Mouse (Mus musculus) monocyte, adult 2 months (primary cell): ENCODE measurements around the gene Mfsd1.

Experiments used
- DNase-seq, 2 experiments: peaks; one replicate each; pipeline ENCODE4 v3.0.0; 2022; ENCODE audit warnings: low spot score in 2 of 2, low read depth in 1 of 2

Gene Mfsd1

GRCm38 (mm10) chr3:67618222-67618621 is 35.7 kb downstream of the Mfsd1 start:
- no peak for DNase-seq

- DNase-seq = no peak
These were observed 42.1 kb downstream of the Mfsd1 start for GRCm38 (mm10) chr3:67624629-67625028.

GRCm38 (mm10) chr3:67643135-67643534 is 60.6 kb downstream of the Mfsd1 start:
- no peak for DNase-seq

DNA sequence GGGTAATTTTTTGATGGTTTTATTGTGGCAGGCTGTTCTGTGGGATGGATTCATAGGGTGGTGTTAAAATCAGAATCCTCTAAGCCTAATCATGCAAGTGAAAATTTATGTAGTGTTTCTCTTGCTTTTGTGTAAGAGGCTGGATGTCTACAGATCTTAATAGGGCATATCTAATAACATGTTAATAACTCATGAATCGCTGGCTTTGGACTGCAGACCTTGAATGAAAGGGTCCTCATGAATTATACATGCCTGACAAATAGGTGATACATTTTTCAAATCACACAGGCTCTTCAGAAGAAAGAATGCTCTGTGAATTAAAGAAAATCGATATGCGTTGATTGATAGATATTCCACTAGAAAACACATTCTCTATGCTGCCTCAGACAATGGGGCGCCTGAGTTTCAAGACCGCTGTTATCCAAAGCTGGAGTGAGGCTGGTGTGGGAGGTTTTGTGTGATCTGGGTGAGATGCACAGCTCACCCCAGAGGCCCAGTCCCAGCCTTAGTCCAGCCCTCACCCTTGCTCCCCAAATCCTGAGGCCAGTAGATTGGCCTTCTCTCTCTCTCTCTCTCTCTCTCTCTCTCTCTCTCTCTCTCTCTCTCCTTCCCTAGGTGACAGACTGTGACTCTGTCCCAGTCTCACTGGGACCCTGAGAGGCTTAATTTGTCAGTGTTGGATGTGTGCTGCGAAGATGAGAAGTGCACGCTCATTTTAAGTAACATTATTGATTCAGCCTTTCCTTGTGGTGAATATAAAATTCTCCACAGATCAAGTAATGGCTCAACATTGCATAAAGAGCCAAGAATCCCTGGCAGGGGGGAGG is 63.3 kb downstream of the Mfsd1 start:
- no peak for DNase-seq
